ENCODE assay signal across 17 mouse cellular contexts in the genomic region with DNA sequence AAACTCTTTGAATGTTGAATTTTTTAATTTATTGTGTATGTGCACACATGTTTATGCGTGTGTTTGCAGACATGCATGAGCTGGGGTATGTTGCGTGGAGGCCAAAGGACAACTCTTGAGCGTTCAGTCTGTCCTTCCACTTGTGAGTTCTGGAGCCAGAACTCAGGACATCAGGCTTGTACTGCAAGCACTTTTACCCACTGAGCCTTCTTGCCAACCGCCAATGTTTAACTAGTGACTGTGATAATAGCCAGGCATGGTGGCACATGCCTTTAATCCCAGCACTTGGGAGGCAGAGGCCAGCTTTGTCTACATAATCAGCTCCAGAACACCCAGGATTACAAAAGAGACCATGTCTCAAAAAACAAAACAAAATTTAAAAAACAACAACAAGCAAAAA. TPM values are rescaled to one million over a fixed set of nuclear protein-coding genes. Genes with fewer than 3 reads are reported as not detected.
DNase-seq lines count a peak whose midpoint lies in the region.
"Had no signal": no experiment of that assay in that cellular context is flagged by ENCODE, and none has a peak within 500 bp of the region (broad histone marks: within the 10 kb centered on the region; RNA-seq: fewer than 3 reads in every experiment).

No protein-coding gene starts in this region.

- peak; percentile 67 for DNase-seq in kidney, adult 11 months
- DNase-seq in kidney, postnatal 14 days: no peak
- DNase-seq in kidney, adult 9 months: peak; percentile 81
- DNase-seq in kidney, postnatal 10 days: no peak
- DNase-seq in urinary bladder, adult 18-20 months (ENCODE audit: low spot score in 2 of 2): peak; percentile 9 to 14
- DNase-seq in urinary bladder, postnatal 4 days (ENCODE audit: low spot score in 2 of 2): no peak
- no peak for DNase-seq in layer of hippocampus, adult 8-10 months (ENCODE audit: low spot score in 2 of 2)
- DNase-seq: adrenal gland, postnatal 14 days; cerebellum, adult 11-12 months; cerebellum, adult 9-10 months; cerebellum, postnatal 25 days; gastrocnemius, postnatal 14 days had no signal

RNA-seq across cellular contexts. Expression of a gene that starts 8.5 kb away (rescaled TPM):
- 100 to 1,000 TPM; 114 to 128 (median 122) TPM for total RNA-seq in layer of hippocampus, adult 8-10 months (2022)

RNA-seq across cellular contexts. Expression of a gene that starts 8.7 kb away (rescaled TPM):
- total RNA-seq in layer of hippocampus, adult 8-10 months (2022): under 1 TPM in 1 of 4 experiments, not detected in 3; 0.52 TPM
- total RNA-seq: adrenal gland, adult 18-20 months; adrenal gland, postnatal 14 days; gastrocnemius, adult 18-20 months; gastrocnemius, postnatal 14 days; heart, adult 8-10 months; heart, postnatal 25 days; MEL had no signal

RNA-seq across cellular contexts. Expression of a gene that starts 25.0 kb away (rescaled TPM):
- 1 to 10 TPM; 2.6 to 4.1 (median 3.2) TPM for total RNA-seq in layer of hippocampus, adult 8-10 months (2022)
- total RNA-seq: MEL had no signal

RNA-seq across cellular contexts. Expression of a gene that starts 38.6 kb away (rescaled TPM):
- 1 to 10 TPM; 6.6 to 9.0 (median 7.2) TPM for total RNA-seq in layer of hippocampus, adult 8-10 months (2022)
- total RNA-seq: gastrocnemius, adult 18-20 months; heart, adult 8-10 months; heart, postnatal 25 days; MEL had no signal

Comparison
In these comparisons a context has a peak if more than half of its experiments do, and no peak if none do; other contexts are left out.
1. DNase-seq: peak in kidney, adult 11 months (single experiment), kidney, adult 9 months (single experiment) and urinary bladder, adult 18-20 months (2 of 2); none in kidney, postnatal 14 days (single experiment), kidney, postnatal 10 days (single experiment), urinary bladder, postnatal 4 days (0 of 2) and layer of hippocampus, adult 8-10 months (0 of 2).